Mouse (Mus musculus): ENCODE results near the gene Trim12a. TPM values are rescaled to one million over a fixed set of nuclear protein-coding genes. Genes with fewer than 3 reads are reported as not detected.
"Not testable (repeated sequence)": the region's sequence is repeated elsewhere in the genome, so short reads cannot be mapped to it uniquely, and the experiment has no call there.

Gene Trim12a
- 15.5 and 24.4 TPM in 2 replicates for total RNA-seq (2021)
- long read RNA-seq, partial matches to known transcripts: 1 of 5 reads
- long read RNA-seq, other reads (novel, unspliced or antisense): 3 of 5 reads

DNA sequence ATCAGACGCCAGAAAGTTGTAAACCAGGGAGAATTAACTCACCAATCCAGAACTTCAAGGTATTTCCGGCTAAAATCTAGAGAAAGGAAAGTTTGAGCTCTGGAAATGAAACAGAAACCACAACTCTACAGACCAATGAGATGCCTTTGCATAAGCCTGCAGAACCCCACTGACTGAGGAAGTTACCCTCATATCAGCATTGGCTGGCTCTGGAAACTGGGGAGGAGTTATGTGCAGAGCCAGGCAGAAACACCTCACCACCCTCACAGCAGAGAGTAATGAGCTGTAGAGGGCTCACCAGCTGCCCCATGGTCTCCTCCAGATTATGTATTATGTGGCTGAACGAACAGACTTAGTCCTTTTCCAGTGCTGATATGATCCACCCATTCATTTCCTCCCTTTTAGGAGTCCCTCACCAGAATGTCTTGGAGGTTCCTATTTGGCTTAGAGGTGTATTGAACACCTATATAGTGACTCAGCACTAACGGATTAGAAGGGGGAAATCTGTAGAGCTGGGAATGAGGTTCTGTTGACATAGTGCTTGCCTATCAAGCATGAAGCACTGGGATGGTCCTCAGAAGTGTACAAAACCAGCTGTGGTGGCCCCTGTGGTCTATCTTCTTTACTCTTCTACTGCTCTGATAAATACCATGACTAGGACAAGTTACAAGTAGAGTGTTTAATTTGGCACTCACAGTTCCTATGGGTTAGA lies at the start of gene Trim12a:
Trim12a (minus strand) TSS at position 98 of the 712 bp plus-strand sequence.
- not testable (repeated sequence) for DNase-seq

DNA sequence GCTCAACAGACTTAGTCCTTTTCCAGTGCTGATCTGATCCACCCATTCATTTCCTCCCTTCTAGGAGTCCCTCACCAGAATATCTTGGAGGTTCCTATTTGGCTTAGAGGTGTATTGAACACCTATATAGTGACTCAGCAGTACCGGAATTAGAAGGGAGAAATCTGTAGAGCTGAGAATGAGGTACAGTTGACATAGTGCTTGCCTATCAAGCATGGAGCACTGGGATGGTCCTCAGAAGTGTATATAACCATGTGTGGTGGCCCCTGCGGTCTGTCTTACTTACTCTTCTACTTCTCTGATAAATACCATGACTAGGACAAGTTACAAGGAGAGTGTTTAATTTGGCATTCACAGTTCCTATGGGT lies 38.3 kb upstream of the Trim12a start:
- no peak for DNase-seq

DNA sequence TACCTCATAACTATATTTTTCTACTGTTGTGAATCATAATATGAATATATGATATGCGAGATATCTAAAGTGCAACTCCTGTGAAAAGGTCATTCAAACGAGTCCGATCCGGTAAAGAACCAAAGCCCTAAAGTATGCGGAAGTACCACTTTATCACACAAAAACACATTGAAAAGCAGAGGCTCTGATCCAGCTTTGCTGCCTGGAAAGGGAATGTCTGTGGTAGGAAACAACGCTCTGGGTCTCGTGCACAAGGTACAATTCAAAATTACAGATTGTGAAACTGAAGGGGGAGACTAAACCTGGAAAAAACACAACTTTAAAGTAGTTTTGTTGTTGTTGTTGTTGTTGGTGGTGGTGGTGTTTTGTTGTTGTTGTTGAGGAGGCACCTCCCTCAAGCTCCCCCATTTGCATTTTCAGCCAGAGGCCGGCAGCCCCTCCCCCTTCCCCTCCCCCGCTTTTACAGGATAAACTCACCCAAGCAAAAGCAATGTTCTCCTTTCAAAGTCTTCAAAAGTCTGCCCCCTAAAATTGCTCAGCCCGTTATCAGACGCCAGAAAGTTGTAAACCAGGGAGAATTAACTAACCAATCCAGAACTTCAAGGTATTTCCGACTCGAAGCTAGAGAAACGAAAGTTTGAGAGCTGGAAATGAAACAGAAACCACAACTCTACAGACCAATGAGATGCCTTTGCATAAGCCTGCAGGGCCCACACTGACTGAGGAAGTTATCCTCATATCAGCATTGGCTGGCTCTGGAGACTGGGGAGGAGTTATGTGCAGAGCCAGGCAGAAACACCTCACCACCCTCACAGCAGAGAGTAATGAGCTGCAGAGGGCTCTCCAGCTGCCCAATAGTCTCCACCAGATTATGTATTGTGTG lies 37.7 kb upstream of the Trim12a start, which contains the start of gene Trim12c:
Trim12c (minus strand) TSS at position 646 of the 883 bp plus-strand sequence.
- DNase-seq: peak; percentile 60

DNA sequence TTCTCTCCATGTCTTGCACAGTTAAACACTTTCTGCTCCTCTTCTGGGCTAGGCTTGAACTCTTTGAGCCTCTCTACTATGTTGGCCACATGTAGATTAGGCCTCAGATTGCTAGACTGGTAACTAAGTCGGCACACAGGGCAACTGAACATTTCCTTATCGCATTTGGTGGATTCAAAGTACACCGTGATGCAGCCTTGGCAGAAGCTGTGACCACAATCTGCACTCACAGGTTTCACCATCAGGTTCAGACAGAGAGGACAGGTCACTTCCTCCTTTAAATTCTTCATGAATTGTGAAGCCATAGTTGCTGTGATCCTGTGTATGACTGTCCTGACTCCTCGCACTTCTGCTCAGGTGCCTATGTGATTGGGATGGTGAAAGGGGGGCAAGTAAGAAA lies 32.8 kb upstream of the Trim12a start:
- DNase-seq: not testable (repeated sequence)

DNA sequence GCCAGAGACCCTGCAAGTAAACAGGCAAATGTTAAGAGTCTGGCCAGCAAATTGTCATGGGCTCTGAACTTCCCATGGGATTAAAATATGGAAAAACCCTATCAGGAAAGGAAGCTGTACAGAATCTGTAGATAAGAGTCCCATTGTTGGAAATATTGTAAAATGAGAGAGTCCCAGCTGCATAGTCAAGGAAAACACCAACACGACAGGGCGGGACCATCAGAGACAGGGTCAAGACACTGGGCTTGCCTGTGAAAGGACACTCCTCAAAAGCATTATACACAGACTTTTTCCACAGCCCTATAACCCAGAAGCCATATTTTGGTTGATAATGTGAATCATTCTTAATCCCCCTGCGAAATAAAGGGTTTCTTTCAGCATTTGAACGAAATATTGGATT lies 25.5 kb upstream of the Trim12a start:
- not testable (repeated sequence) for DNase-seq

DNA sequence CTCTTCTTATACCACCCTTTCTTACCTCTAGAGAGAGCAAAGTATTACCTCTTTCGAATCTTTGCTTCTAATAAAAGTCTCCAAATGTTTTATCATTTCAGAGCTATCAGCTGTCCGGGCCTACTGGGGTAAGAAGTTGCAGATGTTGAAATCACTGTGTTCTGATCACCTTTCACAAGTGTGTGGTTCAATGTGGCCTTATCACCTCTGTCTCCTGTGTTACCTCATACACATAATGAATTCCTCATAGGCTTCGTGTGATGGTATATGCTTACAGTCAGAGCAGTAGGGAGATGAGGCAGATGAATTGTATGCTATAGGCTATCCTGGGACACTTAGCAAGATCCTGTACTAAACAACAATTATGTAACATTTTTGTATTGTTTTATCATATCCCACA lies 20.3 kb upstream of the Trim12a start:
- not testable (repeated sequence) for DNase-seq

DNA sequence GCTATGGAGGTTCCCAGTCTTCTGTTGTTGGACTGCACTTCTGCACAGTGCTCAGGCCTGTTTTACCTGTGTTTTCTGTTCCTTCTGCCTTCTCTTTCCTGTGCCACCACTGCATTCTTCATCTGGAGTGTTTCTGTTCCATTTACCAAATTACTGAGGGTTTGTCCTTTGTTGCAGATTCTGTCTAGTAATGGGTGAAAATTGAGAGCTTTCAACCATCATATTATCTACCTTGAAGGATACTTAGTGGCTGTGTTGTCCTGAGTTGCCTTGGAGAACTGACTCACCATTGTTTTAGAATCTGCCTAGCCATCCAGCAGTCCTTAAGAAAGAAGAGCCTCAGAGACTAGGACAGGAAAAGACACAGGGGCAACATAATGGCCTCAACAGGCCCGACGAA lies 13.9 kb upstream of the Trim12a start, which contains the start of gene Trim34b:
Trim34b (plus strand) TSS at position 301 of the 400 bp plus-strand sequence.
- DNase-seq: not testable (repeated sequence)

DNA sequence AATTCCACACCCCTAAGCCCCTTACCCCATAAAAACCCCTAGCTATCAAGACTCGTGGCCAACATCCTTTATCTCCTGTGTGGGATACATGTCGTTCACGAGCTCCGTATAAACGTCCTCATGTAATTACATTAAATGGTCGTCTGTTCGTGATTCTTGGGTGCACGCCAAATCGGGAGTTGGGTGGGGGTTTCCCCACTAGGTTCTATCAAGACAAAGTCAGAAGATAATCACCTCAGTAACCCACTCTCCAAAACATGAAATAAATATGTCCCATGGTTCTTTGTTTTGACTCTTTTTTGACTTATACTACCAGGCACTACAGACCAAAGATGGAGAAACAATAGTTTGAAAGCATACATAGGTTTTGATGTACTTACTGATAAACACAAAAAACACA lies 6.8 kb upstream of the Trim12a start:
- DNase-seq: no peak

DNA sequence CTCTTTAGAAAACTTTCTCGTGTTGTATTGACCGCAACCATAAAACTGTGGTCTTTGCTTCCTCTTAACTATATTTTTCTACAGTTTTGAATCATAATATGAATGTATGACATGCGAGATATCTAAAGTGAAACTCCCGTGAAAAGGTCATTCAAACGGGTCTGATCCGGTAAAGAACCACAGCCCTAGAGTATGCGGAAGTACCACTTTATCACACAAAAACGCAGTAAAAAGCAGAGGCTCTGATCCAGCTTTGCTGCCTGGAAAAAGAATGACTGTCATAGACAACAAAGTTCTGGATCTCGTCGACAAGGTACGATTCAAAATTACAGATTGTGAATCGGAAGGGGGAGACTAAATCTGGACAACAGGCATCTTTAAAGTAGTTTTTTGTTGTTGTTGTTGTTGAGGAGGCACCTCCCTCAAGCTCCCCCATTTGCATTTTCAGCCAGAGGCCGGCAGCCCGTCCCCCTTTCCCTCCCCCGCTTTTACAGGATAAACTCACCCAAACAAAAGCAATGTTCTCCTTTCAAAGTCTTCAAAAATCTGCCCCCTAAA lies 391 bp downstream of the Trim12a start:
- peak; percentile 1 for DNase-seq

DNA sequence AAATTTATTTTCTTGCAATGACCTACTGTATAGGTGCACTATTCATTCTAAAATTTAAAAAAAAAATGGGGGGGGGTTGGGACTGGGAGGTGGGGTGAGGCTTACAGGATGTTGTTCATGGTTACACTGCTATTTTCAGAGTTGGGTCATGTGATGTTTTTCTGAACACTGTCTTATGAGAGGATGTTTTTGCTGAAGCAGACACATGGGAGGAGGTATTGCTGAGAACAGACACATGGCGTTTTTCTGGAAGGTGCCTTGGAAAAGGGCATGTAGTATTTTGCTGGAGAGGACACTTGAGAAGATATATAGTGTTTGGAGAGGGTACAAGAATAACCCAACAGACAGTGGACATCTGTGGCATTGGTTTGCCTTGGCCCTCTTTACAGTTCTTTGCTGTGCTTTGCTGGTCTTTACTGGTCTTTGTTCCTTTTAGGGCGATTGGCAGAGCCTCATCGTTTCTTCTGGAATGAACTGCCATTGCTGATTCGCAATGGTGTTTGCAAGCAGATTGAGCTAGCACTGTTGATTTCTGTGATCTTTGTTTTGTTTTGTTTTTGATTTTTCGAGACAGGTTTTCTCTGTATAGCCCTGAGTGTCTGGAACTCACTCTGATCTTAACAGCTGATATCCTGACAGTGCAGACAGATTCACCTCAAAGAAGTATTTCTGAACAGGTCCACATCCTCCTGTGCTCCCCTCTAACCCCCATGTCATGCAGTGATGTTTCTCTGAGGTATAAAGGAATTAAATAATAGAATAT lies 23.4 kb downstream of the Trim12a start:
- no peak for DNase-seq

DNA sequence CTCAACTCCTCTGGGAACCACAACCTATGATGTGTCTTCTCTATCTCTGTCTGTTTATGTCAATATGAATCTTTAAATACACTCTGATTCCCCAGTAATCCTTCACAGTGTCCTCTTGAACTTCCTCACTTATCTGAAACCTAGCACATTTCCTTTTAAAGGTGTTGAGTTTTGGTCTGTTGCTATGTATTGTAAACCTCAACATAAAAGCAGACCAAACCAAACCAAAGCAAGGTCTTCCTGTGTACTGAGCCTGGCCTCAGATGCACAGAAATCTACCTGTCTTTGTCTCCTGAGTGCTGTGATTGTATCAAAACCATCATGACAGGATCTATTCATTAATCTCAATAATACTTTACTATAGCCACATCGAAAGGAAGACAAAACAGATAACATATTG lies 24.6 kb downstream of the Trim12a start:
- no peak for DNase-seq

DNA sequence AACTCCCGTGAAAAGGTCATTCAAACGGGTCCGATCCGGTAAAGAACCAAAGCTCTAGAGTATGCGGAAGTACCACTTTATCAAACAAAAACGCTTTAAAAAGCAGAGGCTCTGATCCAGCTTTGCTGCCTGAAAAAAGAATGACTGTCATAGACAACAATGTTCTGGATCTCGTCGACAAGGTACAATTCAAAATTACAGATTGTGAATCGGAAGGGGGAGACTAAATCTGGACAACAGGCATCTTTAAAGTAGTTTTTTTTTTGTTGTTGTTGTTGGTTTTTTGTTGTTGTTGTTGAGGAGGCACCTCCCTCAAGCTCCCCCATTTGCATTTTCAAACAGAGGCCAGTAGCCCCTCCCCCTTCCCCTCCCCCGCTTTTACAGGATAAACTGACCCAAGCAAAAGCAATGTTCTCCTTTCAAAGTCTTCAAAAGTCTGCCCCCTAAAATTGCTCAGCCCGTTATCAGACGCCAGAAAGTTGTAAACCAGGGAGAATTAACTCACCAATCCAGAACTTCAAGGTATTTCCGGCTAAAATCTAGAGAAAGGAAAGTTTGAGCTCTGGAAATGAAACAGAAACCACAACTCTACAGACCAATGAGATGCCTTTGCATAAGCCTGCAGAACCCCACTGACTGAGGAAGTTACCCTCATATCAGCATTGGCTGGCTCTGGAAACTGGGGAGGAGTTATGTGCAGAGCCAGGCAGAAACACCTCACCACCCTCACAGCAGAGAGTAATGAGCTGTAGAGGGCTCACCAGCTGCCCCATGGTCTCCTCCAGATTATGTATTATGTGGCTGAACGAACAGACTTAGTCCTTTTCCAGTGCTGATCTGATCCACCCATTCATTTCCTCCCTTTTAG lies 27.5 kb downstream of the Trim12a start, which contains the start of gene Trim5:
Trim5 (minus strand) TSS at position 519 of the 868 bp plus-strand sequence.
- peak; percentile 4 for DNase-seq

DNA sequence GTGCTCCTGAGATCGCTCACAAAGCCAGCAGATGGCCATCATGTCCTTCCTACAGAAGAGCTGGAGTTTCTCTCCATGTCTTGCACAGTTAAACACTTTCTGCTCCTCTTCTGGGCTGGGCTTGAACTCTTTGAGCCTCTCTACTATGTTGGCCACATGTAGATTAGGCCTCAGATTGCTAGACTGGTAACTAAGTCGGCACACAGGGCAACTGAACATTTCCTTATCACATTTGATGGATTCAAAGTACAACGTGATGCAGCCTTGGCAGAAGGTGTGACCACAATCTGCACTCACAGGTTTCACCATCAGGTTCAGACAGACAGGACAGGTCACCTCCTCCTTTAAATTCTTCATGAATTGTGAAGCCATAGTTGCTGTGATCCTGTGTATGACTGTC lies 35.9 kb downstream of the Trim12a start:
- not testable (repeated sequence) for DNase-seq

DNA sequence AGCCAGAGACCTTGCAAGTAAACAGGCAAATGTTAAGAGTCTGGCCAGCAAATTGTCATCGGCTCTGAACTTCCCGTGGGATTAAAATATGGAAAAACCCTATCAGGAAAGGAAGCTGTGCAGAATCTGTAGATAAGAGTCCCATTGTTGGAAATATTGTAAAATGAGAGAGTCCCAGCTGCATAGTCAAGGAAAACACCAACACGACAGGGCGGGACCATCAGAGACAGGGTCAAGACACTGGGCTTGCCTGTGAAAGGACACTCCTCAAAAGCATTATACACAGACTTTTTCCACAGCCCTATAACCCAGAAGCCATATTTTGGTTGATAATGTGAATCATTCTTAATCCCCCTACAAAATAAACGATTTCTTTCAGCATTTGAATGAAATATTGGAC lies 49.9 kb downstream of the Trim12a start:
- DNase-seq: not testable (repeated sequence)

DNA sequence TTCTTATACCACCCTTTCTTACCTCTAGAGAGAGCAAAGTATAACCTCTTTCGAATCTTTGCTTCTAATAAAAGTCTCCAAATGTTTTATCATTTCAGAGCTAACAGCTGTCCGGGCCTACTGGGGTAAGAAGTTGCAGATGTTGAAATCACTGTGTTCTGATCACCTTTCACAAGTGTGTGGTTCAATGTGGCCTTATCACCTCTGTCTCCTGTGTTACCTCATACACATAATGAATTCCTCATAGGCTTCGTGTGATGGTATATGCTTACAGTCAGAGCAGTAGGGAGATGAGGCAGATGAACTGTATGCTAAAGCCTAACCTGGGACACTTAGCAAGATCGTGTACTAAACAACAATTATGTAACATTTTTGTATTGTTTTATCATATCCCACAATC lies 54.9 kb downstream of the Trim12a start:
- DNase-seq: not testable (repeated sequence)

Other genes with a start within 250 kb of the Trim12a start
- not detected in 2 replicates for gene Olfr644, start 243.6 kb downstream of the Trim12a start, total RNA-seq (2021)
- gene Olfr645, start 230.0 kb downstream of the Trim12a start, total RNA-seq (2021): not detected in 2 replicates
- gene Olfr646, start 210.6 kb downstream of the Trim12a start, total RNA-seq (2021): not detected in 2 replicates
- not detected in 2 replicates for gene Ubqln5, start 185.6 kb downstream of the Trim12a start, total RNA-seq (2021)
- gene Olfr643, start 178.1 kb downstream of the Trim12a start, total RNA-seq (2021): not detected in 2 replicates
- gene Ubqln3, start 172.2 kb downstream of the Trim12a start, total RNA-seq (2021): not detected in 2 replicates
- not detected in 2 replicates for gene Ubqlnl, start 164.9 kb downstream of the Trim12a start, total RNA-seq (2021)
- not detected in 2 replicates for gene Olfm5, start 150.6 kb downstream of the Trim12a start, total RNA-seq (2021)
- not detected in 2 replicates for gene Olfr648, start 132.1 kb downstream of the Trim12a start, total RNA-seq (2021)
- gene Olfr649, start 119.5 kb downstream of the Trim12a start, total RNA-seq (2021): not detected in 2 replicates
- gene Trim6, start 96.7 kb downstream of the Trim12a start, total RNA-seq (2021): 0.48 and 1.2 TPM in 2 replicates
- 7.7 and 12.1 TPM in 2 replicates for gene Trim34a, start 71.0 kb downstream of the Trim12a start, total RNA-seq (2021)
- gene Trim5, start 27.4 kb downstream of the Trim12a start, total RNA-seq (2021): 5.7 and 7.3 TPM in 2 replicates
- gene Trim34b, start 14.0 kb upstream of the Trim12a start, total RNA-seq (2021): 0.79 and 1.00 TPM in 2 replicates
- gene Trim12c, start 37.9 kb upstream of the Trim12a start, total RNA-seq (2021): 14.2 and 19.2 TPM in 2 replicates
- 0.12 TPM in 1 of 2 replicates, not detected in the other for gene Trim30b, start 54.4 kb upstream of the Trim12a start, total RNA-seq (2021)
- not detected in 2 replicates for gene Trim30c, start 85.4 kb upstream of the Trim12a start, total RNA-seq (2021)
- gene Trim30a, start 149.7 kb upstream of the Trim12a start, total RNA-seq (2021): 4.0 and 8.3 TPM in 2 replicates
- gene Trim30d, start 192.4 kb upstream of the Trim12a start, total RNA-seq (2021): 7.9 and 11.3 TPM in 2 replicates
- not detected in 2 replicates for gene Olfr651, start 234.7 kb upstream of the Trim12a start, total RNA-seq (2021)
- not detected in 2 replicates for gene Olfr652, start 245.4 kb upstream of the Trim12a start, total RNA-seq (2021)